Mouse (Mus musculus): ENCODE data around the gene R3hdm1. TPM values are rescaled to one million over a fixed set of nuclear protein-coding genes. Genes with fewer than 3 reads are reported as not detected.
A peak's percentile ranks its signal among the peaks of the same experiment; 100 is the strongest.
"Not testable (repeated sequence)": the region's sequence is repeated elsewhere in the genome, so short reads cannot be mapped to it uniquely, and the experiment has no call there.

R3hdm1 gene
- polyA plus RNA-seq, 1 experiment from 2014 or later = 83.9 TPM

DNA sequence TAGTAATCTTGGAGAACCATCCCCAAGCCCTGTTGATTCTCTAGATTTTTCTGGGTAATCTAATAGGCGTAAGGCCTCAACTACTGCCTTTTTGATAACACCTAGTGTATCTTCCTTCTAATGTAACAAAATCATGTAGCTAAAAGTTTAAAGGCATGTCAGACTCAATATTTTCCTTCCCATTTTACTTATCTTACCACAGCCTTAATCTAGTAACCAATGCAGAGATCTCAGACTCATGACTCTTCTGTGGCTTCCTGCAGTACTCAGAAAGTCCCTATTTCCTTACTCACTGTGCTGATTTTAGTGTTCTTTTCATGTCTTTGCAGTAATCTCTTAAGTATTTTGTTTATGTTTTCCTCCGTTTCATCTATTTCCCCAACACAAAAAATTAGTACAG is 118.8 kb downstream of the R3hdm1 start:
- ATAC-seq (no peak), DNase-seq (ENCODE audit: low read depth, low spot score) (no peak)
- in situ Hi-C loops (cut with MboI; ENCODE audit: low pct_unique_long_range_greater_than_20kb) = no loop called here
- ChIA-PET CTCF (no interaction called here), POLR2A (no interaction called here)
- no peak for TF ChIP-seq CTCF (IDR thresholded peaks at IDR 0.05)
- no peaks in the 10 kb centered on the region for H3K27me3 ChIP-seq

DNA sequence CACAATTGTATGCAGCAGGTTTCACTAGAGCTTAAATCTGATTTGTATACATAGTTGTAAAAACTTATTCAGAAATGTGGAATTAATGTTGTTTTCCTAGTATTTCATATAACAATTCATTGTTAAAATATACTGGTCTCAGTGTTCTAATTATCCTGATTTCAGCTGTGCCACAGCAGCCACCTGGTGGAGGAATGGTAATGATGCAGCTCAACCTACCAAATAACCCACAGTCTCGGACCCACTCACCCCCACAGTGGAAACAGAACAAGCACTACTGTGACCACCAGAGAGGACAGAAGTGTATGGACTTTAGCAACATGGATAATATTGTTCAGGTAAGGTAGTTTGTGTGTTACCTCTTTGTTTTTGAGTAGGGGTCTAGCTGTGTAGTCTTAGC is 120.2 kb downstream of the R3hdm1 start:
- DNase-seq (ENCODE audit: low read depth, low spot score) (no peak), ATAC-seq (no peak)
- ChIA-PET POLR2A (no interaction called here), CTCF (interaction anchor here (1.6 to 2.1 kb wide), 2 partner anchors 13 to 396 kb away, joined by 4 to 6 read pairs; no protein-coding TSS in a partner anchor)
- in situ Hi-C loops (cut with MboI; ENCODE audit: low pct_unique_long_range_greater_than_20kb) = no loop called here
- TF ChIP-seq CTCF (IDR thresholded peaks at IDR 0.05) = peak; percentile 60
- H3K27me3 ChIP-seq = no peaks in the 10 kb centered on the region

DNA sequence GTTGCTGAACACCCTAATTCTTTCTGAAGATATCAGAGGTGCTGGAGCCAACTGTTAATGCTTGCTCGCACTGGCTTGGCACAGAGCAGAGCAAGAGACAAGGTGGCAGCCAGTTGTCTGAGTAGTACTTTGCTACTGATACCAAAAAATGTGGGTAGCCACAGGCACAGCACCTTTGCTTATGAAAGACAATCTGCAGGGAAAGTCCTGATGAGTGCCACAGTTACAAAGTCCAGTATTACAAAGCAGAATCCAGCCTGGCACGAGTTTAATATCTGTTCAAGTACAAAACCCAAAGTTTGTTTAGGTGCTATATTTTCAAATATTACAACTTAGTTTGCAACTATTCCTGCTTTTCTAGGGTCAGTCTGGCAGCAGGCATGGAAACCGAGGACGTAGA is 132.1 kb downstream of the R3hdm1 start:
- H3K27me3 ChIP-seq = no peaks in the 10 kb centered on the region
- ATAC-seq = no peak
- CTCF ChIA-PET = no interaction called here
- in situ Hi-C loops (cut with MboI; ENCODE audit: low pct_unique_long_range_greater_than_20kb) = no loop called here
- no peak for DNase-seq (ENCODE audit: low read depth, low spot score)
- no peak for TF ChIP-seq CTCF (IDR thresholded peaks at IDR 0.05)
- POLR2A ChIA-PET = interaction anchor here (0.6 kb wide), 1 partner anchor 303 kb away, joined by 3 read pairs; no protein-coding TSS in a partner anchor

DNA sequence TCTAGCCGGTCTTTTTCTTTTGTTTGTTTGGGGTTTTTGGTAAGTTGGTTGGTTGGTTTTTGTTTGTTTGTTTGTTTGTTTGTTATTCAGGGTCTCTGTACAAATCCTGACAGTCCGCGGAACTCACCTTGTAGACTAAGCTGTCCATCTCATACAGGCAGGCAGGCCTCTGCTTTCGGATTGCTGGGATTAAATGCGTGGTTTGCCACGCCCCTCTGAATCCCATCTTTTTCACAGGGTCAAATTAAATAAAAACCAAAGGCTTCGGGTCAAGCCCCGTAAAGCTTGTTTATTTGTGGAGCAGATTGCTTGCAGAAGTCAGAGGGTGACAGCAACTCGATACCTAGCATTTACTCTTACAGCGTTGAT is 140.5 kb downstream of the R3hdm1 start, which contains the start of gene Ubxn4:
TSS of gene Ubxn4 (plus strand) at position 338 of the 369 bp plus-strand sequence.
- POLR2A ChIA-PET = no interaction called here
- in situ Hi-C loops (cut with MboI; ENCODE audit: low pct_unique_long_range_greater_than_20kb) = no loop called here
- ATAC-seq = peak; percentile 20
- no peak for TF ChIP-seq CTCF (IDR thresholded peaks at IDR 0.05)
- H3K27me3 ChIP-seq = no peaks in the 10 kb centered on the region
- CTCF ChIA-PET = no interaction called here
- DNase-seq (ENCODE audit: low read depth, low spot score) = no peak

DNA sequence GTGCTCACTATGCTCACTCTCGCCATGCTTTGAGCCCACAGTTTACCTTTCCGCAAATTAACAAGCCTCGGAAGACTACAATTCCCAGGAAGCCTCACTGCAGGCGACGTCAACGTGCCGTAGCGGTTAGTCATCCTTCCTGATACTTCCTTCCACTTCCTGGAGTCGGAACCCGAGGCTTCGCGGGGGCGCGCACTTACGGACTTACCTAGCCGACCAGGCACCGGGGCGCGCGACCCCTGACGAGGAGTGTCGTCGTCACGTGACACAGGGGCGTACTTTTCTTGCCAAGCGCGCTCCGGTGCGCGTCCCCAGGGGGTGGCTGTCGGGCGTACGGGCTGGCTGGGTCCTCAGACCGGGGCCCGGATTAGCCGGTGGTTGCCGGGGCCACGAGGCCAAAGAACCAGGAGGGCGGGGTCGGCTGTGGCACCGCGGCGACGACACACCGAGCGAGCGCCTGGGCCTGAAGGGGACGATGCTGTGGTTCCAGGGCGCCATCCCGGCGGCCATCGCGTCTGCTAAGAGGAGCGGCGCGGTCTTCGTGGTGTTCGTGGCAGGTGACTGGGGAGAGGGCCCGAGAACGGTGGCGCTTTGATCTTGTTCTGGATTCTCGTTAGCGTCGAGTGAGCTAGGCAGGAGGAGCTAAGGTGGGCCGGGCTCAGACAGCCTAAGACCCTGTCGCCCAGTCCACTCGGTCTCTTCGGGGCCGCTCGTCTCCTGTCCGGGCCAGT is 141.1 kb downstream of the R3hdm1 start:
- no peaks in the 10 kb centered on the region for H3K27me3 ChIP-seq
- in situ Hi-C loops (cut with MboI; ENCODE audit: low pct_unique_long_range_greater_than_20kb) = no loop called here
- DNase-seq (ENCODE audit: low read depth, low spot score) (peak; percentile 81), ATAC-seq (peak; percentile 89)
- TF ChIP-seq CTCF (IDR thresholded peaks at IDR 0.05) = no peak
- POLR2A ChIA-PET = interaction anchor here (0.6 to 0.7 kb wide), 5 partner anchors 29 to 401 kb away, joined by 3 to 6 read pairs (median 4); no protein-coding TSS in a partner anchor
- CTCF ChIA-PET = no interaction called here

DNA sequence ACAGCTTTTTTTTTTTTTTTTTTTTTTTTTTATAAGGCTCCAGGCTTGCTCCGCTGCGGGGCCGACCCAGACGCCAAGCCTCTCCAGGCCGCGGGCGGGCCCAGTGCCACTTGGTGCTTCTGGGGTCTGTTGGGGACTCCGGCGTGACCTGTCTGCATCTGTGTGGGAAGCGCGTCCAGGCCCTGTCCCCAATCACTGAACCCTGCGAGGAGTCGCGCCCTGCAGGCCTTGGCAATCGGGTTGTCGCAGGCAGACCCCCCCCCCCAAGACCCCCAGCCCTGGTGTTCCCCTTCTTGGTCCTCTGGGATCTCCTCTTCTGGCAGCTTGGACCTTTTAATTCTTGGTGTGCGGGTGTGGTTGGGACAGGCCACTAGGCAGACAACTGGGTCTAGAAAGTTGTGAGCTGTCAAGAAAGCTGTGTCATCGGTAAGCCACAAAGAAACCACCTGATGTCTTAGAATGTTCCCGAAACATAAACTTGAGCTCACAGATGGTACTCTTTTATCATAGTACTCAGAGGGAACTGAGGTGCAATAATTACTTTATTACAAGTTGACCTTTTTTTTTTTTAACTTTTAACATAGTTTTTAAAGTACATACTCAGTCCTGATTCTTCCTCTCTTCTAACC is 141.7 kb downstream of the R3hdm1 start:
- in situ Hi-C loops (cut with MboI; ENCODE audit: low pct_unique_long_range_greater_than_20kb) = no loop called here
- DNase-seq (ENCODE audit: low read depth, low spot score) (no peak), ATAC-seq (peak; percentile 19)
- POLR2A ChIA-PET = interaction anchor here (0.6 to 0.7 kb wide), 5 partner anchors 30 to 402 kb away, joined by 3 to 6 read pairs (median 4); no protein-coding TSS in a partner anchor
- no peak for TF ChIP-seq CTCF (IDR thresholded peaks at IDR 0.05)
- CTCF ChIA-PET = no interaction called here
- H3K27me3 ChIP-seq = no peaks in the 10 kb centered on the region

DNA sequence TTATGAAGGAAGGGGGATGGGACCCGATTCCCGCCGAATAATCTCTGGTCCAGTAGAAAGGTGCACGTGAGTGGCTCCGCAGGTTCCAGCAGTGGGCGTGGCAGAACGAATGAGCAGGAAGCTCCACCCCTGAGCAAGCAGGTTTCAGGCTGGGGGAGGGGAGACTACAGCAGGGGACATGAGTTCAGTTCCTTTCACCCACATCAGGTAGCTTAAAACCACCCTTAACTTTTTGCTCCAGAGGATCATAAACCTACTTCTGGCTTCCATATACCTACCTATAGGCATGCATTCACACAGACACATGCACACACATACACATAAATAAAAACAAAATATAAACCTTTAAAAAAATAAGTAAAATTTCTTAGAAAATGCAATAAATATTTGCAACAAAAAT is 164.0 kb downstream of the R3hdm1 start:
- ATAC-seq; H3K27me3 ChIP-seq; in situ Hi-C loops (cut with MboI; ENCODE audit: low pct_unique_long_range_greater_than_20kb); CTCF ChIA-PET; POLR2A ChIA-PET; DNase-seq (ENCODE audit: low read depth, low spot score): not testable (repeated sequence)

DNA sequence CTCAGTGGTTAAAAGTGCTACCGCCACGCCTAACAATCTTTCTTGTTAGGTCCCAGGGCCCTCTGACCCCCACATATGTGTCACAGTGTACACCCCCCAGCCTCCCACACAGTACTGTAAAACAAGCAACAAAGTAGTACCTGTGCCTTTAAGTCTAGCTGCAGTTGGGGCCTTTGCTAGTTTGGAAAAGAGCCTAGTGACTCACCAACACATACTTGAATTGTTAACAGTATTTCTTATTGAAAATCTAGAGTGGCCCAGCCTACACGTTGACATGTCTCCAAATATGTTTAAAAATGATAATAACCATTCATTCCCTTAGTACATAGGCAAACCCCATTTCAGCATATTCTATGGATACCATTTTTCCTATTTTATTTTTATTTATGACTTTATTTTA is 167.6 kb downstream of the R3hdm1 start:
- CTCF ChIA-PET = no interaction called here
- POLR2A ChIA-PET = no interaction called here
- DNase-seq (ENCODE audit: low read depth, low spot score) = no peak
- TF ChIP-seq CTCF (IDR thresholded peaks at IDR 0.05) = no peak
- in situ Hi-C loops (cut with MboI; ENCODE audit: low pct_unique_long_range_greater_than_20kb) = loop anchor here (10.0 kb wide), 1 partner anchor 554 kb away; no protein-coding TSS in a partner anchor
- ATAC-seq = no peak
- no peaks in the 10 kb centered on the region for H3K27me3 ChIP-seq

DNA sequence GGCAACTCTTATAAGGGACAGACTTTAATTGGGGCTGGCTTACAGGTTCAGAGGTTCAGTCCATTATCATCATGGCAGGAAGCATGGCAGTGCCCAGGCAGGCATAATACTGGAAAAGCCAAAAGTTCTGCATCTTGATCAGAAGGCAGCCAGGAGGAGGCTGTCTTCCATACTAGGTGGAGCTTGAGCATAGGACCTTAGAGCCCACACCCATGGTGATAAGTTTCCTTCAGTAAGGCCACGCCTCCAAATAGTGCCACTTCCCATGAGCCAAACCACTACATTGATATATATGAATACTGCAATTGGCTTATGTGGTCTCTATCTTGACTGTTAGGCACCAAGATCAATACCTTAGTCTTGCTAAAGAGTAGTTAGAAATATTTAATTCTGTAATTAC is 172.8 kb downstream of the R3hdm1 start:
- no peaks in the 10 kb centered on the region for H3K27me3 ChIP-seq
- ATAC-seq (no peak), DNase-seq (ENCODE audit: low read depth, low spot score) (no peak)
- no peak for TF ChIP-seq CTCF (IDR thresholded peaks at IDR 0.05)
- in situ Hi-C loops (cut with MboI; ENCODE audit: low pct_unique_long_range_greater_than_20kb) = loop anchor here (10.0 kb wide), 1 partner anchor 549 kb away; no protein-coding TSS in a partner anchor
- CTCF ChIA-PET = no interaction called here
- POLR2A ChIA-PET = no interaction called here

DNA sequence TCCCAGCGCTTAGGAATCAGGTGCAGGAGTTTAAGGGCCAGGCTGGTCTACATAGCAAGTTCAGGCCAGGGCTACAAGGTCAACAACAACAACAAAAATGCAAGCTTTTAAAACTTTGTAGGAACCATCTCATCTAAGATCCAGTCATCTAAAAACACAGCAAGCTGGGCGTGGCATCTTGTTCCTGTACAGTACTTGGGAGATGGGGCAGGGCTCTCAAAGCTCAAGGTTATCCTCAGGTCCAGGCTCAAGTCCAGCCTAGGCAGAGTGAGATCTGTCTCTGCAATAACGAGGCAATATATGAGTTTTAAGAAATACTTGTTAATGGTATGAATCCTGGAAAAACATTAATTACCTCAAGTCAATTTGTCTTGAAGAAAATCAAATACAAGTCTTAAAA is 175.5 kb downstream of the R3hdm1 start:
- POLR2A ChIA-PET = no interaction called here
- in situ Hi-C loops (cut with MboI; ENCODE audit: low pct_unique_long_range_greater_than_20kb) = loop anchor here (10.0 kb wide), 1 partner anchor 546 kb away; no protein-coding TSS in a partner anchor
- ATAC-seq = no peak
- no peaks in the 10 kb centered on the region for H3K27me3 ChIP-seq
- CTCF ChIA-PET = no interaction called here
- no peak for DNase-seq (ENCODE audit: low read depth, low spot score)
- no peak for TF ChIP-seq CTCF (IDR thresholded peaks at IDR 0.05)

DNA sequence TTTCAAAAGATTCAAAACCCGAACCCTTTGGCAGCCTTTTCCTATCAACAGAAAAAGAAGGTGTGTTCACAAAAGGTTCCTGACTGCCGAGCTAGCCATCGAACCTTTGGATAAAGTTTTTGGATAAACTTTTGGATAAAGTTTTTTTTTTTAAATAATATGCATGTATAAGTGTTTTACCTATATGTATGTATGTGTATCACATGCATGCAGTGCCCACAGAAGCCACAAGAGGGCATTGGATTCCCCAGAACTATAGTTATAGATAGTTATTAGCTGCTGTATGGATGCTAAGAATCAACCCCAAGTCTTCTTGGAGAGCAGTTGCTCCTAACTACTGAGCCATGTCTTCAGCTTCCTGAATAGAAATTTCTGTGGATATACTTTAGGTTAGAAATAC is 178.7 kb downstream of the R3hdm1 start:
- ChIA-PET CTCF (no interaction called here), POLR2A (interaction anchor here (0.6 kb wide), 1 partner anchor 41 kb away, joined by 4 read pairs; no protein-coding TSS in a partner anchor)
- H3K27me3 ChIP-seq = no peaks in the 10 kb centered on the region
- TF ChIP-seq CTCF (IDR thresholded peaks at IDR 0.05) = peak; percentile 41
- no peak for DNase-seq (ENCODE audit: low read depth, low spot score)
- in situ Hi-C loops (cut with MboI; ENCODE audit: low pct_unique_long_range_greater_than_20kb) = no loop called here
- no peak for ATAC-seq

All from Patski (cell line).